Mouse (Mus musculus) liver, embryonic 14.5 days (tissue): Measurements from ENCODE around the gene Anks1b.

Experiments
- CTCF ChIP-seq: IDR thresholded peaks from 2 replicates; pipeline ENCODE4 v1.5.1; 2016; ENCODE audit warnings: antibody characterized with exemption, low read depth, control low read depth
- EP300 ChIP-seq: IDR thresholded peaks from 2 replicates; pipeline ENCODE4 v1.6.1; 2016; ENCODE audit warnings: antibody characterized with exemption, low read depth

GRCm38 (mm10) chr10:90874166-90874565, 1000.9 kb downstream of the Anks1b start:
- TF ChIP-seq EP300 (no peak), CTCF (no peak)
